ENCODE assay signal across 11 mouse cellular contexts in the genomic region with DNA sequence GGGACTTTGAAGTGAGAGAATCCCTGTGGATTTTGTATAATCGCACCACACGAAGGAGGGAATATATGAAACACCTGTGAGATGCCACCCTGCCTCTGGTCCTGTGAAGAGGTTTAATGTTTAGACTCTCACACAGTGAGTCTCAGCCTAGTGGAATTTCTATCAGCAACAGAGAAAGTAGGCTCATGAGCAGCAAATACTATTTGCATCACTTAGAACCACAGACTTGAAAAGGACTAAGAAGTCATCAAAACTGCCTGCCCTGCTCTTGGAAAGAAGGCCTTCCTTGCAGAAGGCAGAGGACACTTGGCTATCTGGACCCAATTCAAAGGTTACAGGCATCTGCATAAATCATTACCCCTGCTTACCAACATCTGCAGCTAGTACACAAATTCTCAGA.
DNase-seq lines count a peak whose midpoint lies in the region; ATAC-seq and TF ChIP-seq lines count a peak whose summit lies in the region.
"Had no signal": no experiment of that assay in that cellular context is flagged by ENCODE, and none has a peak within 500 bp of the region (broad histone marks: within the 10 kb centered on the region; RNA-seq: fewer than 3 reads in every experiment).

No protein-coding gene starts in this region.

- H3K4me3 ChIP-seq in forebrain, embryonic 10.5 days = no peak overlapping the region
- no peak overlapping the region for H3K4me3 ChIP-seq in hindbrain, embryonic 16.5 days (ENCODE audit: low read length)
- no peak overlapping the region for H3K4me3 ChIP-seq in midbrain, postnatal 0 days (ENCODE audit: low read depth, low read length)
- H3K4me3 ChIP-seq in intestine, postnatal 0 days (ENCODE audit: low read depth, low read length) = no peak overlapping the region
- H3K4me3 ChIP-seq: heart, embryonic 15.5 days; megakaryocyte, embryonic 14.5 days had no signal

- H3K9ac ChIP-seq in hindbrain, embryonic 16.5 days (ENCODE audit: low read depth, low read length) = no peak overlapping the region
- H3K9ac ChIP-seq in midbrain, postnatal 0 days (replicated peaks; ENCODE audit: low read length, poor library complexity, severe bottlenecking) = no peak overlapping the region; the same call in 1 of the 2 replicates
- no peak overlapping the region for H3K9ac ChIP-seq in intestine, postnatal 0 days (ENCODE audit: low read depth, low read length)
- H3K9ac ChIP-seq: heart, embryonic 15.5 days; lung, embryonic 14.5 days had no signal

- ATAC-seq in hindbrain, embryonic 16.5 days = peak; percentile 24; the same call in 1 of the 2 replicates
- no peak for ATAC-seq in midbrain, postnatal 0 days (ENCODE audit: low FRiP score)
- ATAC-seq in intestine, postnatal 0 days = no peak

- H3K4me1 ChIP-seq in forebrain, embryonic 10.5 days = peaks cover 18% of the 10 kb centered on the region
- H3K4me1 ChIP-seq in hindbrain, embryonic 16.5 days (ENCODE audit: control insufficient read depth, insufficient read depth, low read depth, low read length) = peaks cover 8% of the 10 kb centered on the region; the same call in 1 of the 2 replicates
- H3K4me1 ChIP-seq in midbrain, postnatal 0 days (ENCODE audit: insufficient read depth, low read length) = no peaks in the 10 kb centered on the region; the same call in 1 of the 2 replicates
- no peaks in the 10 kb centered on the region for H3K4me1 ChIP-seq in intestine, postnatal 0 days (replicated peaks; ENCODE audit: control insufficient read depth, insufficient read depth, low read length)
- H3K4me1 ChIP-seq: megakaryocyte, embryonic 14.5 days had no signal

- no peaks in the 10 kb centered on the region for H3K9me3 ChIP-seq in forebrain, embryonic 10.5 days
- no peaks in the 10 kb centered on the region for H3K9me3 ChIP-seq in hindbrain, embryonic 16.5 days (ENCODE audit: control insufficient read depth, low read length)
- no peaks in the 10 kb centered on the region for H3K9me3 ChIP-seq in midbrain, postnatal 0 days (ENCODE audit: low read length)
- no peaks in the 10 kb centered on the region for H3K9me3 ChIP-seq in intestine, postnatal 0 days (ENCODE audit: control insufficient read depth)
- H3K9me3 ChIP-seq: heart, embryonic 15.5 days; megakaryocyte, embryonic 14.5 days had no signal

- peak overlapping the region; percentile 82 for H3K27ac ChIP-seq in forebrain, embryonic 10.5 days
- peak overlapping the region; percentile 30 for H3K27ac ChIP-seq in hindbrain, embryonic 16.5 days (ENCODE audit: low read depth, low read length)
- peak overlapping the region; percentile 49; the same call in 1 of the 2 replicates for H3K27ac ChIP-seq in midbrain, postnatal 0 days (ENCODE audit: low read depth, low read length)
- H3K27ac ChIP-seq in intestine, postnatal 0 days (ENCODE audit: low read depth, low read length) = no peak overlapping the region

- no peaks in the 10 kb centered on the region for H3K36me3 ChIP-seq in forebrain, embryonic 10.5 days (replicated peaks)
- H3K36me3 ChIP-seq in hindbrain, embryonic 16.5 days (ENCODE audit: control insufficient read depth, insufficient read depth, low read length) = no peaks in the 10 kb centered on the region
- H3K36me3 ChIP-seq in midbrain, postnatal 0 days (ENCODE audit: insufficient read depth, low read length) = no peaks in the 10 kb centered on the region
- H3K36me3 ChIP-seq in intestine, postnatal 0 days (ENCODE audit: control insufficient read depth, insufficient read depth) = no peaks in the 10 kb centered on the region
- H3K36me3 ChIP-seq: heart, embryonic 15.5 days had no signal

- DNase-seq in embryo, embryonic 11.5 days (ENCODE audit: low read depth, low spot score) = peak; percentile 1
- DNase-seq in embryo, embryonic 10 days (ENCODE audit: low spot score) = no peak
- DNase-seq in forebrain, embryonic 10.5 days (ENCODE audit: extremely low spot score, low spot score) = peak; percentile 16
- peak; percentile 2 for DNase-seq in midbrain, postnatal 0 days (ENCODE audit: low spot score)
- no peak for DNase-seq in ovary, postnatal 10 days (ENCODE audit: low spot score)
- DNase-seq in thymus, postnatal 4 days = no peak

- no peak overlapping the region for H3K4me2 ChIP-seq in hindbrain, embryonic 16.5 days (ENCODE audit: low read length)
- H3K4me2 ChIP-seq in midbrain, postnatal 0 days (ENCODE audit: low read depth, low read length, poor library complexity, severe bottlenecking) = no peak overlapping the region
- H3K4me2 ChIP-seq in intestine, postnatal 0 days (replicated peaks; ENCODE audit: low read depth) = no peak overlapping the region
- H3K4me2 ChIP-seq: heart, embryonic 15.5 days; lung, embryonic 14.5 days had no signal

- no peaks in the 10 kb centered on the region for H3K27me3 ChIP-seq in forebrain, embryonic 10.5 days (ENCODE audit: poor library complexity, severe bottlenecking)
- no peaks in the 10 kb centered on the region for H3K27me3 ChIP-seq in hindbrain, embryonic 16.5 days (replicated peaks; ENCODE audit: control insufficient read depth, insufficient read depth, low read length)
- no peaks in the 10 kb centered on the region for H3K27me3 ChIP-seq in midbrain, postnatal 0 days (ENCODE audit: insufficient read depth, low read length)
- H3K27me3 ChIP-seq in intestine, postnatal 0 days (replicated peaks; ENCODE audit: control insufficient read depth, insufficient read depth, low read length) = no peaks in the 10 kb centered on the region
- H3K27me3 ChIP-seq: heart, embryonic 15.5 days; megakaryocyte, embryonic 14.5 days had no signal

- no peak for TF ChIP-seq CTCF in midbrain, postnatal 0 days (IDR thresholded peaks at IDR 0.05)
- TF ChIP-seq CTCF in intestine, postnatal 0 days (IDR thresholded peaks at IDR 0.05; ENCODE audit: low read depth) = no peak

- 65% methylated on average over 2 of the region's 2 CpGs for WGBS in forebrain, embryonic 10.5 days
- WGBS in hindbrain, embryonic 16.5 days = 29% methylated on average over 2 of the region's 2 CpGs
- WGBS in midbrain, postnatal 0 days = 15% methylated on average over 2 of the region's 2 CpGs
- 88% methylated on average over 2 of the region's 2 CpGs for WGBS in intestine, postnatal 0 days

Comparison
In these comparisons a context has a peak if more than half of its experiments do, and no peak if none do; other contexts are left out.
1. DNase-seq: peak in embryo, embryonic 11.5 days (single experiment), forebrain, embryonic 10.5 days (single experiment) and midbrain, postnatal 0 days (single experiment); none in embryo, embryonic 10 days (single experiment), ovary, postnatal 10 days (single experiment) and thymus, postnatal 4 days (single experiment).